Comparison of ENCODE assay signal across 12 mouse cellular contexts in the genomic region with DNA sequence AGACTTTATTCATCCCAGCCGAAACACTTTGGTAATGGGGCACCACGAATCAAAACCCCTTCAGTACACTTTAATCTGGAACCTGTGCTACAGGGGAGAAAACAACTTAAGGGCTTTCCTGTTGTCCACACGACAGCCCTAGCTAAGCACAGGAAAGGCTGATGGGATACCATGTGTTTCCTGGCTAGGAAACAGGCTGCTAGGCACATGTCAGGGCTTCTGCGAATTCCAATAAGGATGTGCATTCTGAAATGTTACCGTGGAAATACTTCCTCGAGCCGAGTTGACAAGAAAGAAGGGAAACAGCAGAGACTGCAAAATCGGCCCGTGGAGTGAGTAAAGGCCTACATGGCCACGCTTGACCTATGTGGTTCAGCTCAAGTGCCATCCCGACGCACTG. TPM values are rescaled to one million over a fixed set of nuclear protein-coding genes. Genes with fewer than 3 reads are reported as not detected.
DNase-seq lines count a peak whose midpoint lies in the region; ATAC-seq and TF ChIP-seq lines count a peak whose summit lies in the region.
"Had no signal": no experiment of that assay in that cellular context is flagged by ENCODE, and none has a peak within 500 bp of the region (broad histone marks: within the 10 kb centered on the region; RNA-seq: fewer than 3 reads in every experiment).

No protein-coding gene starts in this region.

- H3K36me3 ChIP-seq in heart, adult 2 months (ENCODE audit: control insufficient read depth, insufficient read depth, low read length): peaks cover 17% of the 10 kb centered on the region
- peaks cover 43% of the 10 kb centered on the region for H3K36me3 ChIP-seq in lung, embryonic 14.5 days (ENCODE audit: insufficient read depth)
- peaks cover 6% of the 10 kb centered on the region for H3K36me3 ChIP-seq in liver, postnatal 0 days (replicated peaks; ENCODE audit: insufficient read depth, low read length)

- no peaks in the 10 kb centered on the region for H3K9me3 ChIP-seq in lung, embryonic 14.5 days (ENCODE audit: low read depth, low read length)
- no peaks in the 10 kb centered on the region for H3K9me3 ChIP-seq in liver, postnatal 0 days (ENCODE audit: low read length)
- H3K9me3 ChIP-seq: midbrain, embryonic 15.5 days had no signal

- peak in 1 of 2 experiments; percentile 23 for DNase-seq in heart, adult 2 months
- DNase-seq in heart, postnatal 14 days: no peak
- peak; percentile 49 for DNase-seq in lung, embryonic 14.5 days
- no peak for DNase-seq in lung, adult 2 months
- peak; percentile 23 for DNase-seq in heart, postnatal 4 days
- DNase-seq in liver, postnatal 0 days: no peak
- DNase-seq in urinary bladder, postnatal 25 days (ENCODE audit: low spot score): no peak
- no peak for DNase-seq in adipocyte (ENCODE audit: low spot score)
- DNase-seq: B cell, adult 2 months; cerebellum, adult 11 months had no signal

- TF ChIP-seq EP300 in heart, adult 2 months (IDR thresholded peaks at IDR 0.05; ENCODE audit: insufficient read depth, low read depth, low read length): 0 out of 2 replicates have a peak, but pooled peaks have one; percentile 41
- TF ChIP-seq EP300 in liver, postnatal 0 days (IDR thresholded peaks at IDR 0.05; ENCODE audit: low read depth): no peak

- no peak for ATAC-seq in lung, embryonic 14.5 days (ENCODE audit: insufficient read depth)
- 0 out of 2 replicates have a peak, but pooled peaks have one; percentile 15 for ATAC-seq in liver, postnatal 0 days
- ATAC-seq: forebrain, embryonic 16.5 days; midbrain, embryonic 15.5 days had no signal

- H3K4me3 ChIP-seq in heart, adult 2 months: no peak overlapping the region
- H3K4me3 ChIP-seq in lung, embryonic 14.5 days (ENCODE audit: low read depth, low read length): no peak overlapping the region
- no peak overlapping the region for H3K4me3 ChIP-seq in lung, adult 2 months (replicated peaks; ENCODE audit: extremely low read depth, low read depth, low read length)
- H3K4me3 ChIP-seq in liver, postnatal 0 days (ENCODE audit: low read depth, low read length): no peak overlapping the region
- H3K4me3 ChIP-seq: midbrain, embryonic 15.5 days had no signal

- H3K79me2 ChIP-seq in heart, adult 2 months (replicated peaks; ENCODE audit: control insufficient read depth, insufficient read depth, low read length): no peaks in the 10 kb centered on the region

- TF ChIP-seq CTCF in heart, adult 2 months (IDR thresholded peaks at IDR 0.05): no peak
- no peak for TF ChIP-seq CTCF in lung, embryonic 14.5 days (IDR thresholded peaks at IDR 0.05; ENCODE audit: low read depth)
- TF ChIP-seq CTCF in lung, adult 2 months (IDR thresholded peaks at IDR 0.05; ENCODE audit: insufficient read depth, low read length): no peak
- TF ChIP-seq CTCF in liver, postnatal 0 days (IDR thresholded peaks at IDR 0.05; ENCODE audit: low read depth): no peak

- intact Hi-C loops in heart, adult 2 months (cut with DNase I): loop anchor here (5.0 kb wide), 1 partner anchor 33 kb away; no protein-coding TSS in a partner anchor
- intact Hi-C loops in heart, postnatal 14 days (cut with DNase I): loop anchor here (5.0 to 10.0 kb wide), 3 partner anchors 33 to 475 kb away; no protein-coding TSS in a partner anchor

- TF ChIP-seq POLR2A in heart, adult 2 months (IDR thresholded peaks at IDR 0.05; ENCODE audit: insufficient read depth, low read depth, low read length): peak; percentile 33; the same call in 1 of the 2 replicates
- TF ChIP-seq POLR2A in lung, adult 2 months (IDR thresholded peaks at IDR 0.05; ENCODE audit: borderline replicate concordance, extremely low read depth, low read depth, low read length): no peak

- H3K27ac ChIP-seq in heart, adult 2 months: peak overlapping the region; percentile 74
- peak overlapping the region; percentile 61; the same call in 1 of the 2 replicates for H3K27ac ChIP-seq in lung, embryonic 14.5 days (ENCODE audit: low read depth)
- H3K27ac ChIP-seq in liver, postnatal 0 days (ENCODE audit: low read depth): peak overlapping the region; percentile 48; the same call in 1 of the 2 replicates
- H3K27ac ChIP-seq: midbrain, embryonic 15.5 days had no signal

- no peaks in the 10 kb centered on the region for H3K27me3 ChIP-seq in heart, adult 2 months (ENCODE audit: control insufficient read depth, insufficient read depth, low read length)
- H3K27me3 ChIP-seq in lung, embryonic 14.5 days (ENCODE audit: insufficient read depth, low read length): no peaks in the 10 kb centered on the region
- 0 out of 2 replicates have a peak, but pooled peaks cover 2% of the 10 kb centered on the region for H3K27me3 ChIP-seq in liver, postnatal 0 days (ENCODE audit: insufficient read depth, low read length)
- H3K27me3 ChIP-seq: midbrain, embryonic 15.5 days had no signal

- H3K4me2 ChIP-seq in lung, embryonic 14.5 days: no peak overlapping the region
- no peak overlapping the region for H3K4me2 ChIP-seq in liver, postnatal 0 days (ENCODE audit: low read depth, low read length)
- H3K4me2 ChIP-seq: midbrain, embryonic 15.5 days had no signal

- peaks cover 11% of the 10 kb centered on the region for H3K4me1 ChIP-seq in heart, adult 2 months (ENCODE audit: control insufficient read depth, insufficient read depth, low read length)
- H3K4me1 ChIP-seq in lung, embryonic 14.5 days (ENCODE audit: insufficient read depth): no peaks in the 10 kb centered on the region
- peaks cover 12% of the 10 kb centered on the region for H3K4me1 ChIP-seq in lung, adult 2 months (ENCODE audit: control insufficient read depth, insufficient read depth, low read length)
- no peaks in the 10 kb centered on the region; the same call in 1 of the 2 replicates for H3K4me1 ChIP-seq in liver, postnatal 0 days (ENCODE audit: insufficient read depth)
- H3K4me1 ChIP-seq: midbrain, embryonic 15.5 days had no signal

- no peak overlapping the region for H3K9ac ChIP-seq in heart, adult 2 months (ENCODE audit: low read depth, low read length)
- no peak overlapping the region for H3K9ac ChIP-seq in lung, embryonic 14.5 days
- H3K9ac ChIP-seq in liver, postnatal 0 days (replicated peaks): no peak overlapping the region
- H3K9ac ChIP-seq: midbrain, embryonic 15.5 days had no signal

- WGBS in heart, adult 2 months: 51% methylated on average over 12 of the region's 12 CpGs
- WGBS in lung, embryonic 14.5 days: 86% methylated on average over 12 of the region's 12 CpGs
- WGBS in lung, adult 2 months: 66% methylated on average over 12 of the region's 12 CpGs
- WGBS in liver, postnatal 0 days (ENCODE audit: insufficient replicate concordance): 70% methylated on average over 12 of the region's 12 CpGs

RNA-seq across cellular contexts. Expression of a gene that starts 34.1 kb away (rescaled TPM):
- 10 to 100 TPM; 32.7 to 34.4 TPM for total RNA-seq in heart, adult 2 months (2021)
- 5.6 and 11.6 TPM in 2 replicates for polyA plus RNA-seq in heart, adult 2 months (2012; rRNA removed)
- 10 to 100 TPM; 32.1 to 36.4 TPM for total RNA-seq in heart, postnatal 14 days (2021)
- 195 and 200 TPM in 2 replicates for polyA plus RNA-seq in lung, embryonic 14.5 days (2014; fragmentation: Nextera tagmentation; extraction: Ambion mirVana)
- 3.6 and 7.9 TPM in 2 replicates for polyA plus RNA-seq in lung, adult 2 months (2012; rRNA removed)
- 10 to 100 TPM; 54.4 to 60.3 TPM for total RNA-seq in heart, postnatal 4 days (2021)
- 48.9 and 51.3 TPM in 2 replicates for polyA plus RNA-seq in liver, postnatal 0 days (2015; fragmentation: Nextera tagmentation; extraction: Ambion mirVana)

RNA-seq across cellular contexts. Expression of a gene that starts 56.5 kb away (rescaled TPM):
- total RNA-seq in heart, adult 2 months (2021): 1 to 10 TPM; 2.7 to 2.9 TPM
- 2.1 and 2.9 TPM in 2 replicates for polyA plus RNA-seq in heart, adult 2 months (2012; rRNA removed)
- 1 to 10 TPM; 2.6 to 3.1 TPM for total RNA-seq in heart, postnatal 14 days (2021)
- polyA plus RNA-seq in lung, embryonic 14.5 days (2014; fragmentation: Nextera tagmentation; extraction: Ambion mirVana): 7.0 and 7.3 TPM in 2 replicates
- 4.0 and 5.0 TPM in 2 replicates for polyA plus RNA-seq in lung, adult 2 months (2012; rRNA removed)
- total RNA-seq in heart, postnatal 4 days (2021): 1 to 10 TPM; 2.8 to 2.9 TPM
- 4.9 TPM in 2 replicates for polyA plus RNA-seq in liver, postnatal 0 days (2015; fragmentation: Nextera tagmentation; extraction: Ambion mirVana)

Comparison
In these comparisons a context has a peak if more than half of its experiments do, and no peak if none do; other contexts are left out.
1. DNase-seq: peak in lung, embryonic 14.5 days (single experiment) and heart, postnatal 4 days (single experiment); none in heart, postnatal 14 days (0 of 2), lung, adult 2 months (single experiment), liver, postnatal 0 days (single experiment), urinary bladder, postnatal 25 days (single experiment) and adipocyte (single experiment).
2. Peak in every context shown above with its lines, with median percentiles within 50 percentile points of each other: H3K27ac ChIP-seq.